Mouse (Mus musculus): Measurements from ENCODE around the gene Oser1.

GRCm38 (mm10) chr2:163393241-163393640 lies 31.3 kb downstream of the Oser1 start:
- TF ChIP-seq GATA1 (IDR thresholded peaks at IDR 0.05; ENCODE audit: low read length) (no peak), TAL1 (IDR thresholded peaks at IDR 0.05; ENCODE audit: low read length) (no peak)
